Mouse (Mus musculus) lung, adult 2 months (tissue): ENCODE results near the gene Ryr2.

ENCODE experiments used
- CTCF ChIP-seq: fragments of 200-500 bp; IDR thresholded peaks from 2 replicates; pipeline ENCODE4 v1.5.1; 2011; ENCODE audit warnings: mild to moderate bottlenecking, low read length, control low read depth; ENCODE audit not compliant: insufficient read depth
- POLR2A ChIP-seq: fragments of 200-500 bp; IDR thresholded peaks from 2 replicates; pipeline ENCODE4 v1.6.1; 2011; ENCODE audit warnings: low read depth, mild to moderate bottlenecking, control low read depth, low read length, borderline replicate concordance; ENCODE audit errors: extremely low read depth

GRCm38 (mm10) chr13:12013986-12014385, 92.8 kb downstream of the Ryr2 start:
- TF ChIP-seq CTCF (no peak), POLR2A (no peak)
